Mouse (Mus musculus) ZHBTc4 (cell line): ENCODE data around the gene Gm42742.

Experiments used
- DNase-seq: peaks from one replicate; pipeline ENCODE4 v3.0.0-alpha.2; 2011; ENCODE audit warnings: low read depth, low spot score

The Gm42742 gene

DNA sequence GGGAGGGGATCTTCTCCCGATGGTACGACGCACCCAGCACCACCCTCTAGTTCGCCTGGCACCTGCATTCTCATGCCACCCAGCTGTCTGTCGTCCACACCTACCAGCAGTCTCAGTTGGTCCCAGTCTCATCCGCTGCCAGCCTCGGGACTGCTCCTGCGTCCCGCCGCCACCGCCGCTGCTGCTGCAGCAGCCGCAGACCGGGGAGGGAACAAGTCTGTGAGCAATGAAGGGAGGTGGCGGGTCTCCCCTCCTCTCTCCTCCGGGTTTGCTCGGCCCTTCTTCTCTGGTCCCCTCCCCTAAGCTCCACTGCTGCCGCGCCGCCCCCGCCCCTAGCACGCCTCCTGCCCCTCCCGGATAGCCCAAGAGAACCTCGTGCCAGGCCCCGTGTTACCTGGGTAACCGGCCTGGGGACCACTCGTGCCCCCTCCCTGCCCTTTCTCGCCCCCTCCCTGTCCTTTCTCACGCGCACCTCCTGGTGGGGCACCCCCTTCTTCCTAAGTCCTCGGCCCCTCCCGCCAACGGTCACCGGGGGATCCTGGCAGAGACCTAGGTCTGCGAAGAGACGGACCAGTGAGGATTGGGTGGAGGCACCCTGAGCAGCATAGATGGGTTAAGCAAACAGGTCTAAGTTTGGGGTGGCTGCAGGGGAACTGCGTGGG is at the start of gene Gm42742, which contains the start of gene Prrt2:
TSS of gene Gm42742 (minus strand) at position 197 of the 662 bp plus-strand sequence.
TSS of gene Prrt2 (minus strand) at position 311 of the 662 bp plus-strand sequence.
- DNase-seq = peak; percentile 63

- DNase-seq = no peak
Measured at GRCm38 (mm10) chr7:127066317-127066716, 45.4 kb upstream of the Gm42742 start.

DNA sequence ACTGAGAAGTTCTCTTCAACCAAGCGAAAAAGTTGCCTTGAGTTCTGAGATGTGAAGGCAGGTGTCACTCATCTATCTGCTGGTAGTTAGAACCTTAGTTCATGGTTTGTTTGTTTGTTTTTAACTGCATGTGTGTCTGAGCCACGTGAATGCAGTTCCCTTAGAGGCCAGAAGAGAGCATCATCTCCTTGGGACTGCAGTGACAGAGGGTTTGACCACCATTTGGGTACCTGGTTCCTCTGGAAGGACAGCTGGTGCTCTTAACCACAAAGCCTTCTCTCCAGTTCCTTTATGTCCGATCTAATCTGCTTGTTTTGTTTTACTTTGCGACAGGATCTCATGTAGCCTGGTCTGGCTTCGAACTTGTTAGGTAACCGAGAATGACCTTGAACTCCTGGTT is 44.6 kb upstream of the Gm42742 start:
- DNase-seq = peak; percentile 45

GRCm38 (mm10) chr7:127055026-127055585 is 34.2 kb upstream of the Gm42742 start:
- no peak for DNase-seq

DNA sequence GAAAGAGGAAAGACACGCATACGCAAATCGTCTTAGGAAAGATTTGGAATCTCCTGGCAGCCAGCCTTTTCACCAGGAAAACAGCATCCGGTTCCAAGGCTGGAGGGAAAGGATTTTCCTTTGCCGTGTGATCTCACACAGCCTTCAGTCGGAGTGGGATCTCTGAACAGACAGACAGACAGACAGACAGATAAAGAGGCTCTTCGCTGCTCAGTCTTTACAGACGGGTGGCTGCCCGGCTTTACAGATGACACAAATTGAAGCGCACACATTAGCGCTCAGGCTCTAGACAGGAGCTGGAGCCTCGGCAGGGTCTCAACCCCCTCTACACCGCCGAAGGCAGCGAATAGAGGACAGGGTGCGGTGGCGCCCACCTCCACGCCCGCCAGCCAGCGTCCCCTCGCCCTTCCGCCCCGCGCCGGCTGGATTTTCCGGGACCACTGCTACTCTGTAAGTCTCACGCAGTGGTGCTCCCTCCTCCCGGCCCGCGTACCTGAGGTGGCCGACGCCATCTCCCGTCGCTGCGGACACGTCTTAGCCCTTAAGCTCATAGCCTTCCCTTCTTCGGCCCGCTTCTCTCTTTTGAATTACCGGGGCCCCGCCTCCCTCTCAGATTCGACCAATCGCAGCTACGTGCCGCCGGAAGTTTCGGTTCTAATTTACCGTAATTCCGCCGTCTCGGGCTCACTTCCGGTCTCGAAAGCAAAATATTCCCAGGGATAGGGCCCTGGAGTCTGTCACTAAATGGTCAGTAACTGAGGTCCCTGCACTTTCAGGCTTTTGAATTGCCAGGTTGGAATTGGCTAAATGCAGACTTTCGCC is 21.2 kb upstream of the Gm42742 start, which contains the start of gene Kif22:
TSS of gene Kif22 (minus strand) at position 621 of the 822 bp plus-strand sequence.
- peak; percentile 92 for DNase-seq

DNA sequence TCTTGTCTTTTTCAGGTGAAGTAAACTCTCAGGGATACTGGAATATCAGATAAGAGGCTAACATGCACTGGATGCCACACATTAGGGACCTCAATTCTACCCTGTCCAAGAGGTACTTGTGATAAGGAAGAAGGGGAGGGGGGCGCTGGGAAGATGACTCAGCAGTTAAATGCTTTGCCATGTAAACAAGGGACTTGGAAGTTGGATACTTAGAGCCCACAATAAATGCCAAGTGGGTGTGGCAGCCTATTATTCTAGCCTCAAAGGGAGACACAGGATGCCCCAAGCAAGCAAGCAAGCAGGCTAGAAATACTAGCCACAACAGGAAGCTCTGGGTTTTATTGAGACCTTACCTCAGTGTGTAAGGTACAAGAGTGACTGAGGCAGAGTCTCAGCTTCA is 10.3 kb upstream of the Gm42742 start:
- peak; percentile 55 for DNase-seq

- no peak for DNase-seq
Measured at GRCm38 (mm10) chr7:127030172-127030571, 9.3 kb upstream of the Gm42742 start.

- no peak for DNase-seq
Measured at GRCm38 (mm10) chr7:127027885-127028284, 7.0 kb upstream of the Gm42742 start.

DNA sequence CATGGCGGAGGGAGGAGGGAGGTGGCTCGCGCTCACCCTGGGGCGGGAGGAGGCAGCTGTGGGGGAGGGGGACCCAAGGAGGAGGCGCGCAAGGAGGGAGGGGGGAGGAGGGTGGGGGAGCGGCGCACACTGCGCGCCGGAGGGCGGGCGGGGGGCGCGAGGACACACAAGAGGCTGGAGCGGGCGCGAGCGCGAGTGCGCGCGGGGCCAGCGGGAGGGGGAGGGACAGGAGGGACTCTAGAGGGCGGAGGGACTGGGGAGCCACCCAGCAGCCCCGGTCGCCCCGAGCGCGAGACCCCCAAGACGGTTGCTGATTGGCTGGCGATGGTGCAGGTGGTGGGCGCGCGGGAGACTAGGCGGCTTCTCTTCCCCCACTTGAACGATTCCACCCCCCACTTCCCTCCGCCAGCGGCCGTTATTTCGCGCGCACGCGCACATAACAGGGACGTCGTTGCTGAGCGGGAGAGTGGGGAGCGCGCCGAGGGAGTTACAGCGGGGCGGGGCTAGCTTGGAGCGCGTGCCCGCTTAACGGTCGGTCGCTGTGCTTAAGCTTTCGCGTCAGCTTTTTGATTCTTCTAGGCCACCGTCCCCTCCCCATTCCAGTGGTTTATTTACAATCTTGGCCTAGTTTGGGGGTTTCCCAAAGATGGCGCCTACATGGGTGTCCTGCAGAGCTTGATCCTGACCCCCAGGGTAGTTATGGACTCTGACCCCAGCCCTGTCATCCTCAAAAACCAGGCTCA is 6.3 kb upstream of the Gm42742 start, which contains the start of gene Maz:
TSS of gene Maz (minus strand) at position 54 of the 743 bp plus-strand sequence.
- peak; percentile 100 for DNase-seq

GRCm38 (mm10) chr7:127026616-127026983 is 5.7 kb upstream of the Gm42742 start:
- no peak for DNase-seq

DNA sequence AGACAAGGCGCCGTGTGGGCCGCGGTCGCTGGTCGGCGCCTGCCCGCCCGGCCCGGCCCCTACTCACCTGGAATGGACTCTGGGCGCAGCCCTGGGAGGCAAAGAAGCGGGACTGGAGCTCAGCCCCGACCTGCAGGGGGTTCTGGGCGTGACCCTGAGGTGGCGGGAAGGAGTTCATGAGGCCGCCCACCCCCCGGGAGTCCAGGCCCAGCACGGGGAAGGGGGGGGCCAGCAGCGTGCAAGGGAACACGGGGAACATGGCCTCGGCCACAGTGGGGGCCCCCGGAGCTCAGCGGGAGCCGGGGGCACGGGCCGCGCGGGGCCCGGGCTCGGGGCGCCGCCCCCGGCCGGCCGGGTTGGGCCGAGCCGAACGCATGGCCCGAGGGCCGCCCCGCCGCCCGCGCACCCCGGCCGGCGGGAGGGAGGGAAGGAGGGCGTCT is 5.3 kb upstream of the Gm42742 start:
- peak; percentile 87 for DNase-seq

DNA sequence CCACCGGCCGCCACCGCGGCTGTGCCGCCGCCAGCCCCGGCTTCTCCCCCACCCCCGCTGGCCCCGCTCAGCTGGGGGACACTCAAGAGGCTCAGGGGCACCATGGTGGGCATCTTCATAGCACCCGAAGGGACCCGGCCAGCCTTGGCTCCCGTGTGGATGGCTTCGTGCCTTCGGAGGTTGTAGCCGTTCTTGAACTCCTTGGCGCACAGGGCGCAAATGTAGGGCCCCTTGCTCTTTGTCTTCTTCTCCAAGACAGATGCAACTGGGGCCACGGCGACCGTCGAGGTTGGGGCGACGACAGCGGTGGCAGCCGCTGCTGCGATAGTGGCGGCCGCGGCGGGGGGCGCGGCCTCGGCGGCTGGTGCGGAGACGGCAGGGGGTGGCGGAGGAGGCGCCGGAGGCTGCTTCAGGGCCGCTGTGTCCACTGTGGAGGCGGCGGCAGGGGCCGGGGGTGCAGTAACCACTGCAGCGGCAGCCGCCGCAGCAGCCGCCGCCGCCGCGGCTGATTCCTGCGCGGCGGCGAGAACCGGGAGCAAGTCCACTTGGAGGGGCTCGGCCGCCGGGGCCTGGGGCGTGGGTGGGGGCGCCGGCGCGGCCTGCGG is 4.8 kb upstream of the Gm42742 start:
- DNase-seq = peak; percentile 62

- peak; percentile 86 for DNase-seq
Measured at GRCm38 (mm10) chr7:127024755-127025555, 4.1 kb upstream of the Gm42742 start.

DNA sequence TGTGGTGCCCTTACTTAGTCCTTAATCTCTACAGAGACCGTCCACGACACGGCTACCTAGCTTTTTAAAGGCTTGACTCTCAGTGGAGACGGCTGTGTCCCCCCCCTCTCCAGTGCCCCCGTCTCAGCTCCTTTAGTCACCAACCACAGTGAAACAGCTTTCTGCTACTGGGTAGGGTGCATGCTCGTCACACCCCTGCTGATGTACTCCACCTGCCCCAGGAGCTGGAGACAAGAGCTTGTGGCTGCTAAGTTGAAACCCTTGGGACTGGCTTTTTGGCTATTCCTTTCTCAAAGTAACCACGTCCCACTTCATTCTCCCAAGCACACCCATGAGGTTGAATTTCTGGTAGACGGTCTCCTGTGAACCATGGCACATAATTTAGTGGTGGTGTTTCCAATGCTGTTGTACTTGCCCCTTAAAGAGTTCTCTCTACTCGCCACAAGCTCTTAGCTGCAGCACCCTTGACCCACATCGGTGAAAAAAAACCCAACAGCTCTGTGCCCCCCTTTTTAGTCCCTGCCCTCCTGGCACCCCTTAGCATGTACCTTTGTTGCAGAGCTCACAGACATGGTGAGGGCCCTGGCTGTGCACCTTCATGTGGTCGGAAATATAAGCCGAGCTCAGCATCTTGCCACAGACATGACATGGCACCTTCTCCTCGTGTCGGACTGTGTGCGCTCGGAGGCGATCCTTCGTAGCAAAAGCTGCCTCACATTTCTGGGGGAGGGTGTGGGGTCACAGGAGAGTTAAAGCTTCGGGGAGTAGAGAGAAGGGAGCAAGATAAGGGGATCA is 3.2 kb upstream of the Gm42742 start:
- DNase-seq = no peak

DNA sequence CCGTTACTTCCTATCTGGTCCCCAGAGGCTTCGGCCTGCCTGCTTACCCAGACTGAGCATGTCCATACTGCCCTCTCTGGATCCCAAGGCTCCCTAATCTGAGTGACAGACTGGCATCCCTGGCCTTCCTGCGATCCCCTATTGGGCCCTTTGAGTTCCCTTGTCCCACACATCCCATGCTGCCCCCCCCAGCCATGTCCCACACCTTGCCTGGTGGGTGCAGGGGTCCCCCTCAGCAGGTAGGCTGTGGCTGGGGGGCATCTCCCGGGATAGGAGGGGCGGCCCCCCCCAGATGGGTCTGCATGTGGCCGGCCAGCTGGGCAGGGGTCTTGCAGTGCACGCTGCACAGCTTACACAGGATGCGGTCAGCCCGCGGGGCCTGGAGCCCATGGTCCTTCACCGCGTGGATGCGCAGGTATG is 2.4 kb upstream of the Gm42742 start:
- DNase-seq = no peak

- DNase-seq = no peak
Measured at GRCm38 (mm10) chr7:127022528-127023271, 1.8 kb upstream of the Gm42742 start.

- peak; percentile 53 for DNase-seq
Measured at GRCm38 (mm10) chr7:127021563-127022527, 948 bp upstream of the Gm42742 start.

- DNase-seq = no peak
Measured at GRCm38 (mm10) chr7:127020491-127020890, 406 bp downstream of the Gm42742 start.
